Mouse (Mus musculus): ENCODE data around the gene Gast.

DNA sequence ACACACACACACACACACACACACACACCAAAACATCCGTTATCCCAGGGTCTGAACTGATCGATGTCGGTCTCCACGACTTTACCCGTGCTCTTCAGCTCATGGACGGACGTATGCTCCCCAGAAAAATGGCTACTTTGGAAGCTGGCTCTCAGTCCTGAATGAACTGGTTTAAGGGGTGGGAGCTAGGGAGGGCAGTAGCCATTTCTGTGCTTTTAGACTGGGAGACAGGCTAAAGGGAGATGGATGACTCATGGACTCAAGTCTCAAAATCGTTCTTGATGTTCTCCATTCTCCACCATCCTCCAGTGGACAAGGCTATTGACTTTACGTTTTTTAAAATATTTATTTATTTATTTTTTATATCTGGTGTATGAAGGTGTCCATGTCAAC, 22.6 kb downstream of the Gast start:
- TF ChIP-seq POLR2A (IDR thresholded peaks at IDR 0.05; ENCODE audit: control insufficient read depth, low read depth, low read length) (no peak), CTCF (IDR thresholded peaks at IDR 0.05; ENCODE audit: control insufficient read depth, insufficient read depth, insufficient replicate concordance, low read depth, low read length) (no peak)

Data from testis, adult 2 months (tissue).